Mouse (Mus musculus): ENCODE results near the gene Hcrt. TPM values are rescaled to one million over a fixed set of nuclear protein-coding genes. Genes with fewer than 3 reads are reported as not detected.

Hcrt gene
- polyA plus RNA-seq, 1 experiment from 2014 or later: not detected

DNA sequence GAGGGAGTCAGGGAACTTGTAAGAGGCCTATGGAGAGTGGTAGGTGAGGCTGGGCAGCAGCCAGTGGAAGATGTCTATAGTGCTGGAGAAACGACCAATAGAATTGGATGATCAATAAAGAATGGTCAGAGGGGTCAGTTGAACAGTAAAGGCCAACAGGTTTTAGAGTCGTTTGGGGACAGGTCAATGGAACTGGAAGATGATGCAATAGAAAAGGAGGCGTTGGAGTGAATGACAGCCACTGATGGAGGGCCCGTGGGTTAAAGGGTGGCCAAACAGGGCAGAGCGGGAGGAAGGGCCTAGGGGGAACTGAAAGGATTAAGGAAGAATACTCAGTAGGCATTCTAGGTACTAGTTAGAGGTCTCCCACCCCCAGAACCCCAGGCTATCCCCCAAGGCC, 15.6 kb downstream of the Hcrt start:
- Histone ChIP-seq H3K36me3 (ENCODE audit: control insufficient read depth, insufficient read depth) (no peaks in the 10 kb centered on the region), H3K4me3 (ENCODE audit: low read depth, low read length) (no peak overlapping the region), H3K9me3 (replicated peaks; ENCODE audit: control insufficient read depth, low read length) (no peaks in the 10 kb centered on the region), H3K27me3 (ENCODE audit: control insufficient read depth, insufficient read depth, low read depth, low read length) (peaks cover 21% of the 10 kb centered on the region), H3K9ac (ENCODE audit: low read depth, low read length) (no peak overlapping the region), H3K27ac (ENCODE audit: low read length) (no peak overlapping the region), H3K4me1 (ENCODE audit: control insufficient read depth, low read depth, low read length) (peaks cover 8% of the 10 kb centered on the region), H3K4me2 (ENCODE audit: low read depth, low read length) (no peak overlapping the region)
- WGBS (ENCODE audit: insufficient replicate concordance): 45% methylated on average over 5 of the region's 5 CpGs
- peak; percentile 81 for ATAC-seq (ENCODE audit: low read depth)

GRCm38 (mm10) chr11:100746546-100746945, 16.2 kb downstream of the Hcrt start:
- Histone ChIP-seq H3K36me3 (ENCODE audit: control insufficient read depth, insufficient read depth) (no peaks in the 10 kb centered on the region), H3K27ac (ENCODE audit: low read length) (no peak overlapping the region), H3K4me1 (ENCODE audit: control insufficient read depth, low read depth, low read length) (peaks cover 8% of the 10 kb centered on the region), H3K27me3 (ENCODE audit: control insufficient read depth, insufficient read depth, low read depth, low read length) (peaks cover 18% of the 10 kb centered on the region), H3K9ac (ENCODE audit: low read depth, low read length) (no peak overlapping the region), H3K4me3 (ENCODE audit: low read depth, low read length) (no peak overlapping the region), H3K9me3 (replicated peaks; ENCODE audit: control insufficient read depth, low read length) (no peaks in the 10 kb centered on the region), H3K4me2 (ENCODE audit: low read depth, low read length) (no peak overlapping the region)
- no peak for ATAC-seq (ENCODE audit: low read depth)
- WGBS (ENCODE audit: insufficient replicate concordance): 80% methylated on average over 10 of the region's 10 CpGs

DNA sequence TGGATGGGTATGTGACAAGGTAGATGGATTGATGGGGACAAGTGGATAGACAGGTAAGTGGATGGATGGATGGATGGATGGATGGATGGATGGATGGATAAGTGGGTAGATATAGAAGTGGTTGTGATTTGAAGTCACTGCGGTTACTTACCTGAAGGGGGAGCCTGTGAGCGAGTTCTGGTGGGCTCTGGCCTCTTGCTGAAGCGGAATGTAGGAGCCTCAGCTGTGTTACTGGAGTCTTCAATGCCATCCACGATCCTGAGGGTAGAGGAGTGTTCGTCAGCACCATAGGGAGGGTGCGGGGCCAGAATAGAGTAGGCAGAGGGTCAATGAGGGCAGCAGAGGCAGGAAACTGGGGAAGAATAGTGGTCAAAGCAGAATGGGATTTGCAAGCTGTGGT, 17.6 kb downstream of the Hcrt start:
- Histone ChIP-seq H3K4me2 (ENCODE audit: low read depth, low read length) (no peak overlapping the region), H3K9ac (ENCODE audit: low read depth, low read length) (no peak overlapping the region), H3K27me3 (ENCODE audit: control insufficient read depth, insufficient read depth, low read depth, low read length) (peaks cover 14% of the 10 kb centered on the region), H3K9me3 (replicated peaks; ENCODE audit: control insufficient read depth, low read length) (no peaks in the 10 kb centered on the region), H3K4me3 (ENCODE audit: low read depth, low read length) (no peak overlapping the region), H3K27ac (ENCODE audit: low read length) (no peak overlapping the region), H3K4me1 (ENCODE audit: control insufficient read depth, low read depth, low read length) (peaks cover 8% of the 10 kb centered on the region), H3K36me3 (ENCODE audit: control insufficient read depth, insufficient read depth) (no peaks in the 10 kb centered on the region)
- ATAC-seq (ENCODE audit: low read depth): no peak
- WGBS (ENCODE audit: insufficient replicate concordance): 15% methylated on average over 6 of the region's 6 CpGs

- ATAC-seq (ENCODE audit: low read depth): no peak
- WGBS (ENCODE audit: insufficient replicate concordance): 66% methylated on average over 6 of the region's 6 CpGs
Measured at GRCm38 (mm10) chr11:100741348-100741747, 21.4 kb downstream of the Hcrt start.

DNA sequence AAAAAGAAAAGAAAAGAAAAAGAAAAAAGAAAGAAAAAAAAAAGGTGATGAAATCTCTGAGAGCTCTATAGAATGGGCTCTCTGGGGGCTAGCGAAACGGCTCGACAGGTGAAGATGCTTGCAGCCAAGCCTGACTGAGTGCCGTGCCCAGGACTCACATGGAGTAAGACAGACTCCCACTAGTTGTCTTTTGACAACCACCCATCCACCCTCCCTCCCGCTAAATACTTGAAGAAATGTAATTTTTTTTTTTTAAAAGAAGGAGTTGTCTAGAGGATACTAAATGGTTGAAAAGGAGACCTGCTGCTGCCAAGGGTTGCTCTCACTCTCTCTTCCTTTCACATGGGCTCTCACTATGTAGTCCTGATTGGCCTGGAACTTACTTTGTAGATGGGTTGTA, 24.0 kb downstream of the Hcrt start:
- peak overlapping the region; percentile 82 for H3K4me3 ChIP-seq (ENCODE audit: low read depth, low read length)
- H3K9ac ChIP-seq (ENCODE audit: low read depth, low read length): peak overlapping the region; percentile 57
- H3K9me3 ChIP-seq (replicated peaks; ENCODE audit: control insufficient read depth, low read length): no peaks in the 10 kb centered on the region
- 23% methylated on average over 5 of the region's 5 CpGs for WGBS (ENCODE audit: insufficient replicate concordance)
- H3K4me2 ChIP-seq (ENCODE audit: low read depth, low read length): peak overlapping the region; percentile 85
- H3K27ac ChIP-seq (ENCODE audit: low read length): peak overlapping the region; percentile 85
- ATAC-seq (ENCODE audit: low read depth): no peak
- H3K36me3 ChIP-seq (ENCODE audit: control insufficient read depth, insufficient read depth): no peaks in the 10 kb centered on the region
- no peaks in the 10 kb centered on the region for H3K27me3 ChIP-seq (ENCODE audit: control insufficient read depth, insufficient read depth, low read depth, low read length)
- H3K4me1 ChIP-seq (ENCODE audit: control insufficient read depth, low read depth, low read length): peaks cover 35% of the 10 kb centered on the region

More at GRCm38 (mm10) chr11:100741348-100741747, 21.4 kb downstream of the Hcrt start:
- no peak overlapping the region for H3K4me3 ChIP-seq (ENCODE audit: low read depth, low read length)
- H3K27me3 ChIP-seq (ENCODE audit: control insufficient read depth, insufficient read depth, low read depth, low read length): no peaks in the 10 kb centered on the region
- H3K9ac ChIP-seq (ENCODE audit: low read depth, low read length): no peak overlapping the region
- H3K36me3 ChIP-seq (ENCODE audit: control insufficient read depth, insufficient read depth): no peaks in the 10 kb centered on the region
- H3K4me1 ChIP-seq (ENCODE audit: control insufficient read depth, low read depth, low read length): peaks cover 19% of the 10 kb centered on the region
- H3K4me2 ChIP-seq (ENCODE audit: low read depth, low read length): no peak overlapping the region
- H3K27ac ChIP-seq (ENCODE audit: low read length): no peak overlapping the region
- no peaks in the 10 kb centered on the region for H3K9me3 ChIP-seq (replicated peaks; ENCODE audit: control insufficient read depth, low read length)

- peak within 1 kb of the TSS; percentile 82 for H3K4me3 ChIP-seq (ENCODE audit: low read depth, low read length)
- H3K36me3 ChIP-seq (ENCODE audit: control insufficient read depth, insufficient read depth): peaks cover 1% of the 10 kb centered on the region; the same call in 1 of the 2 replicates
- peaks cover 37% of the 10 kb centered on the region for H3K4me1 ChIP-seq (ENCODE audit: control insufficient read depth, low read depth, low read length)
- H3K9me3 ChIP-seq (replicated peaks; ENCODE audit: control insufficient read depth, low read length): no peaks in the 10 kb centered on the region
- no peaks in the 10 kb centered on the region for H3K27me3 ChIP-seq (ENCODE audit: control insufficient read depth, insufficient read depth, low read depth, low read length)
- H3K4me2 ChIP-seq (ENCODE audit: low read depth, low read length): peak within 1 kb of the TSS; percentile 89
- 0% methylated on average over 39 of the region's 39 CpGs for WGBS (ENCODE audit: insufficient replicate concordance)
- peak within 1 kb of the TSS; percentile 88 for H3K27ac ChIP-seq (ENCODE audit: low read length)
- peak within 1 kb of the TSS; percentile 89 for H3K9ac ChIP-seq (ENCODE audit: low read depth, low read length)
- peak; percentile 98 for ATAC-seq (ENCODE audit: low read depth)
Measured at GRCm38 (mm10) chr11:100738066-100738604, 24.6 kb downstream of the Hcrt start, which contains the start of gene Rab5c. Rab5c (minus strand) TSS chr11:100738215.

DNA sequence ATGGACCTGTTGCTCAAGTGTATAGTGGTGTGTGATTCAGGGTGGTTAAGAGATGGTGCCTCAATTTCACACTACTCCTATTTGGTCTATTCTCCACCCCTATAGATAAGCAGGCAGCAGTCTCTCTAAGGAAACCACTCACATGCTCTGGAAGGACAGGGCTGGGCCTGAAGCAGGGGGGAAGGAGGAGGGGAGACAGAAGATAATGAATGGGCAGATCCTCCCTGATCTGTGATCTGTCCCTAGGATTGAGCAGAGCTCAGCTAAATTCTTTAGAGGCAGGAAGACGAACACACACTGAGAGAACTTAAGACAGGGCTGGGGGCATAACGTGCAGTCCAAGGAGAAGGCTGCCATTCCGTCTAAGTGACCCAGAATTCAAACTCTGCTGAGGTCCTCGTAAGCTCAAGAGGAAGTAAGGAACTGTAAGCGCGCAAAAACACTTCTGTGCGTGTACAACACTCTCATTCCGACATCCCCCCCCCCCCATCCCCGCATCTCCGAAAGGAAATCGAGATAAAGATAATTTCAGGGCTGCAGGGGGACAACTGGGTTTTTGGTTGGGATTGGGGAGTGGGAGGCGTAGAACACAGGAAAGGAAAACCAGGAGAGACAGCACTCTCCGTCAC, 25.5 kb downstream of the Hcrt start:
- Histone ChIP-seq H3K9me3 (replicated peaks; ENCODE audit: control insufficient read depth, low read length) (no peaks in the 10 kb centered on the region), H3K4me2 (ENCODE audit: low read depth, low read length) (peak overlapping the region; percentile 89), H3K27ac (ENCODE audit: low read length) (peak overlapping the region; percentile 88), H3K36me3 (ENCODE audit: control insufficient read depth, insufficient read depth) (peaks cover 9% of the 10 kb centered on the region), H3K27me3 (ENCODE audit: control insufficient read depth, insufficient read depth, low read depth, low read length) (no peaks in the 10 kb centered on the region), H3K4me1 (ENCODE audit: control insufficient read depth, low read depth, low read length) (peaks cover 43% of the 10 kb centered on the region), H3K9ac (ENCODE audit: low read depth, low read length) (peak overlapping the region; percentile 89), H3K4me3 (ENCODE audit: low read depth, low read length) (peak overlapping the region; percentile 82)
- ATAC-seq (ENCODE audit: low read depth): peak; percentile 54
- WGBS (ENCODE audit: insufficient replicate concordance): under 1% methylated on average over 13 of the region's 13 CpGs

DNA sequence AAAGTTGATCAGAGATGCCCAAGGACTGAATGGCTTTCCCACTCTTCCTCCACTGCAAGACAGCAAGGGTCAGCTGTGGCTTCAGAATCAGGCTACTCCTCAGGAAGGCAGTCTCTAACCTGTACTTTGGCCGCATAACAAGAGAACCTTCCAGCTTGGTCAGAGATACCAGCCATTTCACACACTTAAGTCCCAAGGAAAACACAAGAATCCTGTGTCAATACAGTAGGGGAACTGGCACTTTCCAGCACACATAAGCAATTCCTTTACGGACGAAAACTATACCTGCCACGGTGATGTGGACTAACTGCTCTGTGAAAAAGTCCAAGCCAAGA, 26.0 kb downstream of the Hcrt start:
- peak overlapping the region; percentile 89 for H3K9ac ChIP-seq (ENCODE audit: low read depth, low read length)
- H3K4me3 ChIP-seq (ENCODE audit: low read depth, low read length): peak overlapping the region; percentile 82
- no peaks in the 10 kb centered on the region for H3K9me3 ChIP-seq (replicated peaks; ENCODE audit: control insufficient read depth, low read length)
- no peaks in the 10 kb centered on the region for H3K27me3 ChIP-seq (ENCODE audit: control insufficient read depth, insufficient read depth, low read depth, low read length)
- H3K36me3 ChIP-seq (ENCODE audit: control insufficient read depth, insufficient read depth): peaks cover 9% of the 10 kb centered on the region
- WGBS (ENCODE audit: insufficient replicate concordance): 29% methylated on average over 4 of the region's 4 CpGs
- H3K27ac ChIP-seq (ENCODE audit: low read length): peak overlapping the region; percentile 88
- peak overlapping the region; percentile 89 for H3K4me2 ChIP-seq (ENCODE audit: low read depth, low read length)
- no peak for ATAC-seq (ENCODE audit: low read depth)
- peaks cover 45% of the 10 kb centered on the region for H3K4me1 ChIP-seq (ENCODE audit: control insufficient read depth, low read depth, low read length)

DNA sequence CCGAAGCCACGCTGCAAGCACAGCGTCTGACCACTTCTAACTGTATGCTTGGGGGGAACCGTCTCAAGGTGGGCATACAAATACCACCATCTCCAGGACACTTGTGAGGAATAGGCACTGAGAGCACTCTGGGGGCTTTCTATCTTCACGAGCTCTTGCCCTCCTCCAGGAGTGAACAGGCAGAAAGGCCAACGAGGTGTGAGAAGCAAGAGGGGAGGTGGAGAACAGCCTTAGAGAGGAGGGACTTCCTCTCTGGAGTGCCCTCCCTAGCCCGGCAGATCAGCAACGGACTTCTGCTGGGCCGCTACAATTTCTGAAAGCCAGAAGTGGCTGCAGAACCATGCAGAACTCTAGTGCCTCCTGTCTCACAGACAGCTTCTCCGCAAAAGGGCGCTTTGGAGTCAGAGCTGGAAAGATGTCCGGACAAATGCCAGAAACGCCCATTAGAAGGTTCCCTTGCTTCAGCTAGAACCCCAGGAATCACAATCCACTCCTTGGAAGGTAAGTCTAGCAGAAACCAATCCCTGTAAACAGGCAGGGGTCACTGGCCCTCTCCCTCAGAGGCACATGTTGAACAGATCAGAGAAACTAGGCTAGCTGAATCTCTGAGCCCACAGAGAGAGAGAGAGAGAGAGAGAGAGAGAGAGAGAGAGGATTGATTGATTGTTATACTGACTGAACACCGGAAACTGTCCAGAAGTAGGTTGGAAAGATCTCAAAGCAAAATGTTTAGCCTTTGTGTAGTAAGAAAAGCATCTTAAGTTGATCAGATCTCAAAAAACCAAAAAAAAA, 26.6 kb downstream of the Hcrt start:
- Histone ChIP-seq H3K9me3 (replicated peaks; ENCODE audit: control insufficient read depth, low read length) (no peaks in the 10 kb centered on the region), H3K9ac (ENCODE audit: low read depth, low read length) (peak overlapping the region; percentile 89), H3K27ac (ENCODE audit: low read length) (peak overlapping the region; percentile 88), H3K4me2 (ENCODE audit: low read depth, low read length) (peak overlapping the region; percentile 89), H3K4me1 (ENCODE audit: control insufficient read depth, low read depth, low read length) (peaks cover 45% of the 10 kb centered on the region), H3K4me3 (ENCODE audit: low read depth, low read length) (peak overlapping the region; percentile 82), H3K36me3 (ENCODE audit: control insufficient read depth, insufficient read depth) (peaks cover 9% of the 10 kb centered on the region), H3K27me3 (ENCODE audit: control insufficient read depth, insufficient read depth, low read depth, low read length) (no peaks in the 10 kb centered on the region)
- 21% methylated on average over 14 of the region's 14 CpGs for WGBS (ENCODE audit: insufficient replicate concordance)
- no peak for ATAC-seq (ENCODE audit: low read depth)

All from liver, embryonic 16.5 days (tissue).